ENCODE assay signal across 8 mouse cellular contexts in genomic region chr9:120304300-120305137, GRCm38 (mm10). TPM values are rescaled to one million over a fixed set of nuclear protein-coding genes. Genes with fewer than 3 reads are reported as not detected.
DNase-seq lines count a peak whose midpoint lies in the region; ATAC-seq lines count a peak whose summit lies in the region.

No protein-coding gene starts in this region.

- peak; percentile 13 for DNase-seq in ovary, postnatal 36 days (ENCODE audit: low spot score)
- no peak for DNase-seq in ovary, adult 18-20 months (ENCODE audit: low spot score)
- peak; percentile 33 for DNase-seq in embryo, embryonic 11 days
- peak; percentile 59 to 60 for DNase-seq in left cerebral cortex, postnatal 36 days (ENCODE audit: low spot score in 2 of 2)
- no peak for DNase-seq in B cell, adult 2 months

- peak overlapping the region; percentile 50; the same call in 1 of the 2 replicates for H3K9ac ChIP-seq in heart, embryonic 16.5 days (ENCODE audit: low read length)
- H3K9ac ChIP-seq in neural tube, embryonic 13.5 days, result peak overlapping the region; percentile 77

- H3K27me3 ChIP-seq in heart, embryonic 16.5 days (ENCODE audit: control insufficient read depth, insufficient read depth, low read length), result peaks cover 50% of the 10 kb centered on the region
- H3K27me3 ChIP-seq in neural tube, embryonic 13.5 days, result peaks cover 73% of the 10 kb centered on the region

- H3K4me2 ChIP-seq in heart, embryonic 16.5 days (ENCODE audit: low read depth, low read length), result peak overlapping the region; percentile 92
- peak overlapping the region; percentile 77 for H3K4me2 ChIP-seq in neural tube, embryonic 13.5 days

- H3K4me3 ChIP-seq in heart, embryonic 16.5 days (ENCODE audit: low read length), result peak overlapping the region; percentile 63
- peak overlapping the region; percentile 63 for H3K4me3 ChIP-seq in neural tube, embryonic 13.5 days

- peaks cover 10% of the 10 kb centered on the region for H3K4me1 ChIP-seq in heart, embryonic 16.5 days (ENCODE audit: control insufficient read depth, insufficient read depth, low read length)
- H3K4me1 ChIP-seq in neural tube, embryonic 13.5 days (replicated peaks), result peaks cover 24% of the 10 kb centered on the region

- no peaks in the 10 kb centered on the region for H3K36me3 ChIP-seq in heart, embryonic 16.5 days (ENCODE audit: control insufficient read depth, insufficient read depth)
- no peaks in the 10 kb centered on the region for H3K36me3 ChIP-seq in neural tube, embryonic 13.5 days

- 4% methylated on average over 50 of the region's 54 CpGs for WGBS in heart, embryonic 16.5 days
- WGBS in neural tube, embryonic 13.5 days, result 3% methylated on average over 54 of the region's 54 CpGs

- no peak overlapping the region for H3K27ac ChIP-seq in heart, embryonic 16.5 days (ENCODE audit: low read length)
- H3K27ac ChIP-seq in neural tube, embryonic 13.5 days (replicated peaks), result peak overlapping the region; percentile 52

- ATAC-seq in heart, embryonic 16.5 days (replicated peaks; ENCODE audit: extremely low read depth, insufficient read depth, low FRiP score), result no peak
- ATAC-seq in neural tube, embryonic 13.5 days (ENCODE audit: low read depth), result no peak; the same call in 1 of the 2 replicates
- ATAC-seq in megakaryocyte-erythroid progenitor cell, adult 5-6 weeks (replicated peaks; ENCODE audit: low FRiP score, low TSS enrichment, poor library complexity, severe bottlenecking), result no peak

- peaks cover 7% of the 10 kb centered on the region for H3K9me3 ChIP-seq in heart, embryonic 16.5 days (replicated peaks; ENCODE audit: control insufficient read depth, low read length)
- H3K9me3 ChIP-seq in neural tube, embryonic 13.5 days, result peaks cover 8% of the 10 kb centered on the region

- intact Hi-C loops in left cerebral cortex, postnatal 36 days (cut with DNase I), result loop anchor here (5.0 kb wide), 2 partner anchors 58 to 112 kb away; no protein-coding TSS in a partner anchor

RNA-seq across cellular contexts. Expression of gene Myrip, which starts 3.2 kb away (rescaled TPM):
- polyA plus RNA-seq in heart, embryonic 16.5 days (2015; fragmentation: Nextera tagmentation; extraction: Ambion mirVana), result 0.17 and 0.24 TPM in 2 replicates
- total RNA-seq in left cerebral cortex, postnatal 36 days (2021), result 10 to 100 TPM; 82.1 to 89.5 TPM
- 3.6 and 4.5 TPM in 2 replicates for polyA plus RNA-seq in neural tube, embryonic 13.5 days (2015; fragmentation: Nextera tagmentation; extraction: Ambion mirVana)
- total RNA-seq in megakaryocyte-erythroid progenitor cell, adult 5-6 weeks (2014; fragmentation: Nextera tagmentation), result not detected in 2 replicates
- not detected in 2 replicates for total RNA-seq in megakaryocyte-erythroid progenitor cell, adult 5-6 weeks (2017)

Comparison
In these comparisons a context has a peak if more than half of its experiments do, and no peak if none do; other contexts are left out.
1. DNase-seq: peak in ovary, postnatal 36 days (single experiment), embryo, embryonic 11 days (single experiment) and left cerebral cortex, postnatal 36 days (2 of 2); none in ovary, adult 18-20 months (single experiment) and B cell, adult 2 months (0 of 2).
2. RNA of gene Myrip, which starts 3.2 kb away (total RNA-seq): 82.1 to 89.5 TPM in left cerebral cortex, postnatal 36 days; not detected in megakaryocyte-erythroid progenitor cell, adult 5-6 weeks; every median in the first group is over 10 times any median in the second.